Mouse (Mus musculus): Measurements from ENCODE around the gene Serpine1. TPM values are rescaled to one million over a fixed set of nuclear protein-coding genes. Genes with fewer than 3 reads are reported as not detected.

Gene Serpine1
- polyA plus RNA-seq, 1 experiment, result 131 TPM

GRCm38 (mm10) chr5:137095135-137095534 is 23.1 kb upstream of the Serpine1 start:
- no peaks in the 10 kb centered on the region for H3K27me3 ChIP-seq (ENCODE audit: control insufficient read depth, insufficient read depth, insufficient read length)
- TF ChIP-seq CEBPB (IDR thresholded peaks at IDR 0.05; ENCODE audit: low read depth), result no peak
- no peak for TF ChIP-seq MAX (IDR thresholded peaks at IDR 0.05)
- TF ChIP-seq USF1 (IDR thresholded peaks at IDR 0.05; ENCODE audit: low read depth), result no peak
- TF ChIP-seq MYOD1 (IDR thresholded peaks at IDR 0.05; ENCODE audit: control insufficient read depth, insufficient read length, low read depth), result no peak
- TF ChIP-seq FOSL1 (IDR thresholded peaks at IDR 0.05; ENCODE audit: insufficient read depth, low read length, poor library complexity, severe bottlenecking), result no peak
- TF ChIP-seq CTCF (IDR thresholded peaks at IDR 0.05; ENCODE audit: control insufficient read depth, insufficient read depth, insufficient read length), result no peak
- TF ChIP-seq MYOG (IDR thresholded peaks at IDR 0.05; ENCODE audit: control insufficient read depth, extremely low read depth, insufficient read length), result no peak
- H3K79me2 ChIP-seq (ENCODE audit: control insufficient read depth, insufficient read depth), result no peaks in the 10 kb centered on the region
- H3K79me3 ChIP-seq (ENCODE audit: low read depth), result no peaks in the 10 kb centered on the region
- no peaks in the 10 kb centered on the region for H3K36me3 ChIP-seq (ENCODE audit: control insufficient read depth, insufficient read depth)
- no peak overlapping the region for H3ac ChIP-seq (ENCODE audit: control insufficient read depth, insufficient read length, low read depth)
- H3K4me3 ChIP-seq (ENCODE audit: insufficient read depth, poor library complexity, severe bottlenecking), result no peak overlapping the region

GRCm38 (mm10) chr5:137093720-137094119 is 21.7 kb upstream of the Serpine1 start:
- Histone ChIP-seq H3K4me3 (ENCODE audit: insufficient read depth, poor library complexity, severe bottlenecking) (no peak overlapping the region), H3K79me2 (ENCODE audit: control insufficient read depth, insufficient read depth) (no peaks in the 10 kb centered on the region), H3ac (ENCODE audit: control insufficient read depth, insufficient read length, low read depth) (no peak overlapping the region), H3K27me3 (ENCODE audit: control insufficient read depth, insufficient read depth, insufficient read length) (no peaks in the 10 kb centered on the region), H3K36me3 (ENCODE audit: control insufficient read depth, insufficient read depth) (no peaks in the 10 kb centered on the region), H3K79me3 (ENCODE audit: low read depth) (no peaks in the 10 kb centered on the region)
- TF ChIP-seq MAX (IDR thresholded peaks at IDR 0.05), result no peak
- TF ChIP-seq USF1 (IDR thresholded peaks at IDR 0.05; ENCODE audit: low read depth), result no peak
- TF ChIP-seq FOSL1 (IDR thresholded peaks at IDR 0.05; ENCODE audit: insufficient read depth, low read length, poor library complexity, severe bottlenecking), result no peak
- no peak for TF ChIP-seq CTCF (IDR thresholded peaks at IDR 0.05; ENCODE audit: control insufficient read depth, insufficient read depth, insufficient read length)
- TF ChIP-seq CEBPB (IDR thresholded peaks at IDR 0.05; ENCODE audit: low read depth), result no peak
- TF ChIP-seq MYOG (IDR thresholded peaks at IDR 0.05; ENCODE audit: control insufficient read depth, extremely low read depth, insufficient read length), result no peak

GRCm38 (mm10) chr5:137091560-137091959 is 19.5 kb upstream of the Serpine1 start:
- Histone ChIP-seq H3K36me3 (ENCODE audit: control insufficient read depth, insufficient read depth) (no peaks in the 10 kb centered on the region), H3K79me2 (ENCODE audit: control insufficient read depth, insufficient read depth) (no peaks in the 10 kb centered on the region), H3K4me3 (ENCODE audit: insufficient read depth, poor library complexity, severe bottlenecking) (no peak overlapping the region), H3K79me3 (ENCODE audit: low read depth) (no peaks in the 10 kb centered on the region), H3K27me3 (ENCODE audit: control insufficient read depth, insufficient read depth, insufficient read length) (no peaks in the 10 kb centered on the region), H3ac (ENCODE audit: control insufficient read depth, insufficient read length, low read depth) (no peak overlapping the region)
- TF ChIP-seq FOSL1 (IDR thresholded peaks at IDR 0.05; ENCODE audit: insufficient read depth, low read length, poor library complexity, severe bottlenecking) (no peak), CTCF (IDR thresholded peaks at IDR 0.05; ENCODE audit: control insufficient read depth, insufficient read depth, insufficient read length) (no peak), CEBPB (IDR thresholded peaks at IDR 0.05; ENCODE audit: low read depth) (no peak), MYOD1 (IDR thresholded peaks at IDR 0.05; ENCODE audit: control insufficient read depth, insufficient read length, low read depth) (no peak), USF1 (IDR thresholded peaks at IDR 0.05; ENCODE audit: low read depth) (no peak), MAX (IDR thresholded peaks at IDR 0.05) (no peak), MYOG (IDR thresholded peaks at IDR 0.05; ENCODE audit: control insufficient read depth, extremely low read depth, insufficient read length) (no peak)

GRCm38 (mm10) chr5:137090870-137091269 is 18.8 kb upstream of the Serpine1 start:
- TF ChIP-seq MYOD1 (IDR thresholded peaks at IDR 0.05; ENCODE audit: control insufficient read depth, insufficient read length, low read depth), result no peak
- no peak for TF ChIP-seq FOSL1 (IDR thresholded peaks at IDR 0.05; ENCODE audit: insufficient read depth, low read length, poor library complexity, severe bottlenecking)
- no peak for TF ChIP-seq MAX (IDR thresholded peaks at IDR 0.05)
- TF ChIP-seq USF1 (IDR thresholded peaks at IDR 0.05; ENCODE audit: low read depth), result no peak
- TF ChIP-seq MYOG (IDR thresholded peaks at IDR 0.05; ENCODE audit: control insufficient read depth, extremely low read depth, insufficient read length), result no peak
- no peak for TF ChIP-seq CEBPB (IDR thresholded peaks at IDR 0.05; ENCODE audit: low read depth)
- no peak for TF ChIP-seq CTCF (IDR thresholded peaks at IDR 0.05; ENCODE audit: control insufficient read depth, insufficient read depth, insufficient read length)
- no peaks in the 10 kb centered on the region for H3K36me3 ChIP-seq (ENCODE audit: control insufficient read depth, insufficient read depth)
- no peak overlapping the region for H3ac ChIP-seq (ENCODE audit: control insufficient read depth, insufficient read length, low read depth)
- no peak overlapping the region for H3K4me3 ChIP-seq (ENCODE audit: insufficient read depth, poor library complexity, severe bottlenecking)
- H3K79me2 ChIP-seq (ENCODE audit: control insufficient read depth, insufficient read depth), result no peaks in the 10 kb centered on the region
- H3K79me3 ChIP-seq (ENCODE audit: low read depth), result no peaks in the 10 kb centered on the region
- no peaks in the 10 kb centered on the region for H3K27me3 ChIP-seq (ENCODE audit: control insufficient read depth, insufficient read depth, insufficient read length)

- H3K79me3 ChIP-seq (ENCODE audit: low read depth), result no peaks in the 10 kb centered on the region
- H3K4me3 ChIP-seq (ENCODE audit: insufficient read depth, poor library complexity, severe bottlenecking), result no peak overlapping the region
- no peaks in the 10 kb centered on the region for H3K36me3 ChIP-seq (ENCODE audit: control insufficient read depth, insufficient read depth)
- H3K79me2 ChIP-seq (ENCODE audit: control insufficient read depth, insufficient read depth), result no peaks in the 10 kb centered on the region
- no peak for TF ChIP-seq FOSL1 (IDR thresholded peaks at IDR 0.05; ENCODE audit: insufficient read depth, low read length, poor library complexity, severe bottlenecking)
- no peak for TF ChIP-seq CEBPB (IDR thresholded peaks at IDR 0.05; ENCODE audit: low read depth)
- TF ChIP-seq MYOD1 (IDR thresholded peaks at IDR 0.05; ENCODE audit: control insufficient read depth, insufficient read length, low read depth), result no peak
- TF ChIP-seq CTCF (IDR thresholded peaks at IDR 0.05; ENCODE audit: control insufficient read depth, insufficient read depth, insufficient read length), result no peak
- TF ChIP-seq MYOG (IDR thresholded peaks at IDR 0.05; ENCODE audit: control insufficient read depth, extremely low read depth, insufficient read length), result no peak
- no peak for TF ChIP-seq MAX (IDR thresholded peaks at IDR 0.05)
- no peak for TF ChIP-seq USF1 (IDR thresholded peaks at IDR 0.05; ENCODE audit: low read depth)
- no peak overlapping the region for H3ac ChIP-seq (ENCODE audit: control insufficient read depth, insufficient read length, low read depth)
- no peaks in the 10 kb centered on the region for H3K27me3 ChIP-seq (ENCODE audit: control insufficient read depth, insufficient read depth, insufficient read length)
Measured at GRCm38 (mm10) chr5:137087410-137087809, 15.3 kb upstream of the Serpine1 start.

GRCm38 (mm10) chr5:137085731-137086130 is 13.7 kb upstream of the Serpine1 start:
- no peaks in the 10 kb centered on the region for H3K79me3 ChIP-seq (ENCODE audit: low read depth)
- no peak overlapping the region for H3ac ChIP-seq (ENCODE audit: control insufficient read depth, insufficient read length, low read depth)
- TF ChIP-seq FOSL1 (IDR thresholded peaks at IDR 0.05; ENCODE audit: insufficient read depth, low read length, poor library complexity, severe bottlenecking) (no peak), CTCF (IDR thresholded peaks at IDR 0.05; ENCODE audit: control insufficient read depth, insufficient read depth, insufficient read length) (no peak), CEBPB (IDR thresholded peaks at IDR 0.05; ENCODE audit: low read depth) (no peak), USF1 (IDR thresholded peaks at IDR 0.05; ENCODE audit: low read depth) (no peak)
- H3K27me3 ChIP-seq (ENCODE audit: control insufficient read depth, insufficient read depth, insufficient read length), result no peaks in the 10 kb centered on the region
- no peaks in the 10 kb centered on the region for H3K36me3 ChIP-seq (ENCODE audit: control insufficient read depth, insufficient read depth)
- H3K4me3 ChIP-seq (ENCODE audit: insufficient read depth, poor library complexity, severe bottlenecking), result no peak overlapping the region
- H3K79me2 ChIP-seq (ENCODE audit: control insufficient read depth, insufficient read depth), result no peaks in the 10 kb centered on the region

Data from C2C12 (cell line).